Mouse (Mus musculus) G1E (cell line): Measurements from ENCODE around the gene Thsd4. TPM values are rescaled to one million over a fixed set of nuclear protein-coding genes. Genes with fewer than 3 reads are reported as not detected.

Source experiments
- ATAC-seq: 2 replicates; pipeline ENCODE4 v1.8.0; 2016; ENCODE audit warnings: mild to moderate bottlenecking; ENCODE audit not compliant: insufficient number of reproducible peaks, poor library complexity, low FRiP score, severe bottlenecking; ENCODE audit errors: extremely low read depth
- DNase-seq: peaks from one replicate; pipeline ENCODE4 v3.0.0; 2012; ENCODE audit warnings: low spot score
- H3K27me3 ChIP-seq: 2 replicates; pipeline ENCODE4 v1.6.1; 2012; ENCODE audit warnings: mild to moderate bottlenecking, low read length, inconsistent platforms; ENCODE audit not compliant: insufficient read depth
- H3K36me3 ChIP-seq: replicated peaks from 2 replicates; pipeline ENCODE3; 2012; ENCODE audit warnings: mild to moderate bottlenecking, inconsistent platforms
- H3K4me1 ChIP-seq: 2 replicates; pipeline ENCODE4 v1.6.1; 2012; ENCODE audit warnings: low read depth, low read length, inconsistent platforms, mixed read lengths; ENCODE audit not compliant: insufficient read depth
- H3K4me3 ChIP-seq: 2 replicates; pipeline ENCODE4 v1.5.1; 2012; ENCODE audit warnings: low read depth, mild to moderate bottlenecking, inconsistent platforms, low read length, moderate library complexity, mixed read lengths
- H3K9me3 ChIP-seq: replicated peaks from 2 replicates; pipeline ENCODE4 v1.6.1; 2012; ENCODE audit warnings: inconsistent platforms
- CTCF ChIP-seq: IDR thresholded peaks from 2 replicates; pipeline ENCODE4 v1.5.1; 2012; ENCODE audit warnings: low read depth, low read length, inconsistent platforms, mixed read lengths
- GATA1 ChIP-seq: IDR thresholded peaks from 2 replicates; pipeline ENCODE4 v1.6.1; 2012; ENCODE audit warnings: borderline replicate concordance, low read length, inconsistent platforms, mixed read lengths
- GATA2 ChIP-seq: IDR thresholded peaks from 2 replicates; pipeline ENCODE4 v1.6.1; 2012; ENCODE audit warnings: low read depth, low read length, inconsistent platforms, borderline replicate concordance
- POLR2AphosphoS5 ChIP-seq: IDR thresholded peaks from 2 replicates; pipeline ENCODE4 v1.6.1; 2012; ENCODE audit warnings: low read depth, low read length, inconsistent platforms; ENCODE audit not compliant: insufficient replicate concordance
- TAL1 ChIP-seq: conservative IDR thresholded peaks from 2 replicates; pipeline ENCODE4 v1.6.1; 2012; ENCODE audit warnings: low read depth, low read length, inconsistent platforms, mixed read lengths
- polyA plus RNA-seq: library from polyadenylated mRNA; stranded (reverse); fragments of >175 nt; gene quantifications from 2 replicates; pipeline ENCODE4 v1.2.3, GENCODE M21; 2012
- total RNA-seq, 2 experiments: library from RNA; stranded (forward) in 1 of 2; stranded (reverse) in 1 of 2; fragments of 200-1000 nt in 1 of 2; fragments of >200 nt in 1 of 2; fragmentation: Nextera tagmentation in 1 of 2; gene quantifications; 2 replicates each; pipeline ENCODE4 v1.2.3; 2014 to 2017

Gene Thsd4
- total RNA-seq (2014; fragmentation: Nextera tagmentation) (2.4 and 4.5 TPM in 2 replicates), total RNA-seq (2017) (2.8 and 3.0 TPM in 2 replicates), polyA plus RNA-seq (1.5 and 1.8 TPM in 2 replicates)

- peak within 1 kb of the TSS; percentile 71 for H3K4me3 ChIP-seq
- peaks cover 5% of the 10 kb centered on the region for H3K36me3 ChIP-seq
- TF ChIP-seq TAL1, result no peak
- no peak for TF ChIP-seq GATA1
- TF ChIP-seq CTCF, result 0 out of 2 replicates have a peak, but pooled peaks have one; percentile 18
- no peak for TF ChIP-seq GATA2
- ATAC-seq (no peak), DNase-seq (peak; percentile 55)
- no peaks in the 10 kb centered on the region for H3K9me3 ChIP-seq
- peaks cover 44% of the 10 kb centered on the region for H3K27me3 ChIP-seq
- peaks cover 18% of the 10 kb centered on the region for H3K4me1 ChIP-seq
Observed at GRCm38 (mm10) chr9:60521806-60522264, at the start of gene Thsd4. Gene Thsd4, minus strand, starts transcription at chr9:60522046.

GRCm38 (mm10) chr9:60571041-60571440 lies 49.2 kb upstream of the Thsd4 start:
- no peaks in the 10 kb centered on the region for H3K27me3 ChIP-seq
- ATAC-seq (peak; percentile 85), DNase-seq (peak; percentile 14)
- peaks cover 2% of the 10 kb centered on the region for H3K36me3 ChIP-seq
- peaks cover 3% of the 10 kb centered on the region; the same call in 1 of the 2 replicates for H3K9me3 ChIP-seq
- TF ChIP-seq POLR2AphosphoS5 (no peak), GATA2 (no peak), CTCF (no peak), TAL1 (peak; percentile 60)
- peak overlapping the region; percentile 48; the same call in 1 of the 2 replicates for H3K4me3 ChIP-seq
- peaks cover 38% of the 10 kb centered on the region for H3K4me1 ChIP-seq

GRCm38 (mm10) chr9:60569366-60569765 lies 47.5 kb upstream of the Thsd4 start:
- no peak overlapping the region for H3K4me3 ChIP-seq
- H3K27me3 ChIP-seq, result no peaks in the 10 kb centered on the region; the same call in 1 of the 2 replicates
- H3K9me3 ChIP-seq, result peaks cover 3% of the 10 kb centered on the region; the same call in 1 of the 2 replicates
- peaks cover 38% of the 10 kb centered on the region for H3K4me1 ChIP-seq
- H3K36me3 ChIP-seq, result peaks cover 2% of the 10 kb centered on the region
- no peak for DNase-seq
- no peak for ATAC-seq
- TF ChIP-seq CTCF (no peak), TAL1 (no peak), GATA2 (no peak), POLR2AphosphoS5 (no peak), GATA1 (no peak)

GRCm38 (mm10) chr9:60563809-60564208 lies 42.0 kb upstream of the Thsd4 start:
- H3K4me3 ChIP-seq, result no peak overlapping the region
- DNase-seq (no peak), ATAC-seq (no peak)
- no peak for TF ChIP-seq CTCF
- TF ChIP-seq GATA2, result no peak
- no peak for TF ChIP-seq TAL1
- TF ChIP-seq POLR2AphosphoS5, result no peak
- no peak for TF ChIP-seq GATA1
- peaks cover 35% of the 10 kb centered on the region for H3K4me1 ChIP-seq
- H3K36me3 ChIP-seq, result no peaks in the 10 kb centered on the region
- H3K9me3 ChIP-seq, result no peaks in the 10 kb centered on the region
- H3K27me3 ChIP-seq, result peaks cover 42% of the 10 kb centered on the region

- Histone ChIP-seq H3K36me3 (no peaks in the 10 kb centered on the region), H3K4me3 (peak overlapping the region; percentile 34; the same call in 1 of the 2 replicates), H3K9me3 (no peaks in the 10 kb centered on the region), H3K27me3 (peaks cover 49% of the 10 kb centered on the region), H3K4me1 (peaks cover 31% of the 10 kb centered on the region)
- ATAC-seq (peak; percentile 34), DNase-seq (no peak)
- TF ChIP-seq TAL1, result no peak
- TF ChIP-seq GATA2, result 0 out of 2 replicates have a peak, but pooled peaks have one; percentile 41
Observed at GRCm38 (mm10) chr9:60562443-60563371, 40.9 kb upstream of the Thsd4 start.

- TF ChIP-seq GATA2, result no peak
- no peak for TF ChIP-seq GATA1
- TF ChIP-seq CTCF, result no peak
- no peak for TF ChIP-seq TAL1
- TF ChIP-seq POLR2AphosphoS5, result no peak
- H3K4me1 ChIP-seq, result peaks cover 31% of the 10 kb centered on the region
- DNase-seq (no peak), ATAC-seq (no peak)
- H3K4me3 ChIP-seq, result no peak overlapping the region
- H3K9me3 ChIP-seq, result no peaks in the 10 kb centered on the region
- H3K36me3 ChIP-seq, result no peaks in the 10 kb centered on the region
- H3K27me3 ChIP-seq, result peaks cover 56% of the 10 kb centered on the region
Observed at GRCm38 (mm10) chr9:60561641-60562289, 39.9 kb upstream of the Thsd4 start.
